Mouse (Mus musculus) ovary, adult 2 months (tissue): ENCODE results near the gene Prdx6. TPM values are rescaled to one million over a fixed set of nuclear protein-coding genes. Genes with fewer than 3 reads are reported as not detected.

ENCODE experiments used
- polyA plus RNA-seq: library from polyadenylated mRNA; depleted of rRNA; stranded (reverse); fragments of >200 nt; gene quantifications from 2 replicates; pipeline ENCODE4 v1.2.3, GENCODE M21; 2012; rRNA removed

Gene Prdx6
- 47.7 and 79.2 TPM in 2 replicates for polyA plus RNA-seq

GRCm38 (mm10) chr1:161250604-161251416 is at the start of gene Prdx6:
Gene Prdx6 (minus strand): TSS chr1:161251219.

Other genes starting within 250 kb of the Prdx6 start
- gene Zbtb37, start 216.4 kb downstream of the Prdx6 start, polyA plus RNA-seq = 1.3 and 2.0 TPM in 2 replicates
- 9.0 and 12.1 TPM in 2 replicates for gene Dars2, start 180.6 kb downstream of the Prdx6 start, polyA plus RNA-seq
- 0.45 and 0.93 TPM in 2 replicates for gene Cenpl, start 180.5 kb downstream of the Prdx6 start, polyA plus RNA-seq
- 4.8 and 6.1 TPM in 2 replicates for gene Klhl20, start 119.7 kb downstream of the Prdx6 start, polyA plus RNA-seq
- 0.50 and 0.53 TPM in 2 replicates for gene Ankrd45, start 108.5 kb downstream of the Prdx6 start, polyA plus RNA-seq
- gene Tex50, start 91.9 kb downstream of the Prdx6 start, polyA plus RNA-seq = not detected in 2 replicates
- gene Tnfsf4, start 144.2 kb upstream of the Prdx6 start, polyA plus RNA-seq = not detected in 2 replicates
- gene Tnfsf18, start 243.4 kb upstream of the Prdx6 start, polyA plus RNA-seq = not detected in 2 replicates